In the genomic region with DNA sequence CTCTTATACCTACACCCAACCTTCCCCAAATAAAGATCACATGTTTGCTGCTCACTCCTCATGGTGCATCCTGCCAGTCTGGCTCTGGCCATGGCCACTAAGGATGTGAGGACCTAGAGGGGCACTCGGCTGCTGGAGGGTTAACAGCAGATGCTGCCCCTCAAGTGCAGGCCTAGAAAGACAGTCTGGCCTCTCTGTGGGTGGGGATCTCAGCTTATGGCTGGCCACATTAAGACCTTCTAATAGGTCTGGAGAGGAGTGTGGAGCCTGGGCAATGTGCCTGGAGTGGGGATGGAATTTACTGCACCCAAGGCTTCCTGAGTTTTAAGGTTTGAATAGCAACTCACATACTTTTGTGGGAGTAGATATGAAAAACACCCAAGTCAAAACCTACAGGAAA, we compare ENCODE assay signal across 10 mouse cellular contexts.
DNase-seq lines count a peak whose midpoint lies in the region; ATAC-seq and TF ChIP-seq lines count a peak whose summit lies in the region.
"Had no signal": no experiment of that assay in that cellular context is flagged by ENCODE, and none has a peak within 500 bp of the region (broad histone marks: within the 10 kb centered on the region; RNA-seq: fewer than 3 reads in every experiment).

No protein-coding gene starts in this region.

- H3K36me3 ChIP-seq in embryonic facial prominence, embryonic 14.5 days (ENCODE audit: control insufficient read depth, insufficient read depth, low read length) = no peaks in the 10 kb centered on the region
- no peaks in the 10 kb centered on the region for H3K36me3 ChIP-seq in embryonic facial prominence, embryonic 10.5 days (replicated peaks)
- H3K36me3 ChIP-seq in kidney, embryonic 15.5 days = no peaks in the 10 kb centered on the region

- H3K4me1 ChIP-seq in embryonic facial prominence, embryonic 14.5 days (ENCODE audit: control insufficient read depth, insufficient read depth, low read length) = peaks cover 23% of the 10 kb centered on the region
- peaks cover 46% of the 10 kb centered on the region for H3K4me1 ChIP-seq in embryonic facial prominence, embryonic 10.5 days
- peaks cover 23% of the 10 kb centered on the region for H3K4me1 ChIP-seq in kidney, embryonic 15.5 days

- ATAC-seq in embryonic facial prominence, embryonic 14.5 days (ENCODE audit: low read depth) = no peak
- no peak for ATAC-seq in kidney, embryonic 15.5 days (replicated peaks; ENCODE audit: low FRiP score)
- ATAC-seq in inflammation-experienced regulatory T-cells, adult 6 months = no peak

- DNase-seq in embryonic facial prominence, embryonic 14.5 days (ENCODE audit: low spot score) = peak; percentile 34
- no peak for DNase-seq in embryonic facial prominence, embryonic 10.5 days (ENCODE audit: low spot score)
- no peak for DNase-seq in layer of hippocampus, adult 2 months (ENCODE audit: low spot score in 2 of 2)
- DNase-seq in layer of hippocampus, adult 8-10 months (ENCODE audit: low spot score in 2 of 2) = no peak
- peak; percentile 86 for DNase-seq in brain, adult 2 months (ENCODE audit: low read depth, low spot score)
- no peak for DNase-seq in embryo, embryonic 10.5 days (ENCODE audit: low spot score)
- DNase-seq: midbrain, embryonic 14.5 days had no signal

- H3K27ac ChIP-seq in embryonic facial prominence, embryonic 14.5 days (replicated peaks; ENCODE audit: low read depth, low read length) = no peak overlapping the region
- no peak overlapping the region for H3K27ac ChIP-seq in embryonic facial prominence, embryonic 10.5 days (replicated peaks)
- peak overlapping the region; percentile 68; the same call in 1 of the 2 replicates for H3K27ac ChIP-seq in layer of hippocampus, adult 2 months
- peak overlapping the region; percentile 63; the same call in 1 of the 2 replicates for H3K27ac ChIP-seq in kidney, embryonic 15.5 days
- H3K27ac ChIP-seq: liver, embryonic 14.5 days had no signal

- no peak overlapping the region for H3K4me2 ChIP-seq in embryonic facial prominence, embryonic 14.5 days (ENCODE audit: low read depth, low read length)
- H3K4me2 ChIP-seq in kidney, embryonic 15.5 days = no peak overlapping the region

- no peak overlapping the region for H3K9ac ChIP-seq in embryonic facial prominence, embryonic 14.5 days (ENCODE audit: low read depth, low read length)
- no peak overlapping the region for H3K9ac ChIP-seq in kidney, embryonic 15.5 days
- H3K9ac ChIP-seq: liver, embryonic 14.5 days had no signal

- H3K27me3 ChIP-seq in embryonic facial prominence, embryonic 14.5 days (replicated peaks; ENCODE audit: control insufficient read depth, insufficient read depth, low read length) = no peaks in the 10 kb centered on the region
- no peaks in the 10 kb centered on the region for H3K27me3 ChIP-seq in embryonic facial prominence, embryonic 10.5 days (replicated peaks; ENCODE audit: low read depth, poor library complexity, severe bottlenecking)
- no peaks in the 10 kb centered on the region for H3K27me3 ChIP-seq in kidney, embryonic 15.5 days

- no peaks in the 10 kb centered on the region for H3K9me3 ChIP-seq in embryonic facial prominence, embryonic 14.5 days (ENCODE audit: control insufficient read depth, low read length)
- no peaks in the 10 kb centered on the region for H3K9me3 ChIP-seq in embryonic facial prominence, embryonic 10.5 days
- no peaks in the 10 kb centered on the region for H3K9me3 ChIP-seq in kidney, embryonic 15.5 days (replicated peaks)

- no peak overlapping the region for H3K4me3 ChIP-seq in embryonic facial prominence, embryonic 14.5 days (ENCODE audit: low read depth, low read length)
- H3K4me3 ChIP-seq in embryonic facial prominence, embryonic 10.5 days = no peak overlapping the region
- no peak overlapping the region for H3K4me3 ChIP-seq in layer of hippocampus, adult 2 months
- H3K4me3 ChIP-seq in kidney, embryonic 15.5 days (replicated peaks) = no peak overlapping the region

- TF ChIP-seq CTCF in layer of hippocampus, adult 2 months (conservative IDR thresholded peaks at IDR 0.05) = no peak

- 84% methylated on average over 1 of the region's 1 CpGs for whole genome bisulfite sequencing in embryonic facial prominence, embryonic 14.5 days
- 71% methylated on average over 1 of the region's 1 CpGs for WGBS in embryonic facial prominence, embryonic 10.5 days
- WGBS in kidney, embryonic 15.5 days = 35% methylated on average over 1 of the region's 1 CpGs

Comparison
In these comparisons a context has a peak if more than half of its experiments do, and no peak if none do; other contexts are left out.
1. DNase-seq: peak in embryonic facial prominence, embryonic 14.5 days (single experiment) and brain, adult 2 months (single experiment); none in embryonic facial prominence, embryonic 10.5 days (single experiment), layer of hippocampus, adult 2 months (0 of 2), layer of hippocampus, adult 8-10 months (0 of 2) and embryo, embryonic 10.5 days (single experiment).
2. H3K27ac ChIP-seq: peak in layer of hippocampus, adult 2 months (single experiment) and kidney, embryonic 15.5 days (single experiment); none in embryonic facial prominence, embryonic 14.5 days (single experiment) and embryonic facial prominence, embryonic 10.5 days (single experiment).